Mouse (Mus musculus) C2C12 (cell line): Measurements from ENCODE around the gene Mettl24.

ENCODE experiments used
- CEBPB ChIP-seq: IDR thresholded peaks from one replicate; pipeline ENCODE4 v1.6.1; 2011; ENCODE audit warnings: low read depth, mild to moderate bottlenecking, control low read depth, moderate library complexity
- CTCF ChIP-seq: IDR thresholded peaks from one replicate; pipeline ENCODE4 v1.5.1; 2011; ENCODE audit not compliant: control insufficient read depth, insufficient read depth, insufficient read length
- MAX ChIP-seq: IDR thresholded peaks from one replicate; pipeline ENCODE4 v1.6.1; 2011; ENCODE audit warnings: mild to moderate bottlenecking, control low read depth
- USF1 ChIP-seq: IDR thresholded peaks from one replicate; pipeline ENCODE4 v1.6.1; 2011; ENCODE audit warnings: low read depth, mild to moderate bottlenecking, control low read depth, moderate library complexity

DNA sequence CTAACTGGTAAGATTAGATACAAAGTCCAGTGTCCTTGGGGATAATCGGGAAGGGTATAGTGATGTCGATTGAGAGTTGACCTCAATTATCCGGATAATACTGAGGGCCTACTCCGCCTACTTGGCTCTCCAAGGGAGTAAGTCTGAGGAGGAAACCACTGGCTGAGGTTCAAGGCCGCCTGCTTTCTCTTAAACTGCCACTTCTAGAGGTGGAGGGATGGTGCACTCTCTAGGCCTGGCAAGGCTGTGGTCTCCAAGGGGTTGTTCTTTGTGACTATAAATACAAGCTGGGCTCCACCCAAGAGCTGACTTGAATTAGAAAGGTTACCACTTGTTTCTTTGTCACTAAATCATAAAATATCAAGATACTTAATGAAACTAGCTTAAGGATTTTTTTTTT lies 157.0 kb downstream of the Mettl24 start:
- no peak for TF ChIP-seq CTCF
- no peak for TF ChIP-seq CEBPB
- TF ChIP-seq MAX = no peak
- no peak for TF ChIP-seq USF1
